ENCODE assay signal across 9 mouse cellular contexts in the genomic region with DNA sequence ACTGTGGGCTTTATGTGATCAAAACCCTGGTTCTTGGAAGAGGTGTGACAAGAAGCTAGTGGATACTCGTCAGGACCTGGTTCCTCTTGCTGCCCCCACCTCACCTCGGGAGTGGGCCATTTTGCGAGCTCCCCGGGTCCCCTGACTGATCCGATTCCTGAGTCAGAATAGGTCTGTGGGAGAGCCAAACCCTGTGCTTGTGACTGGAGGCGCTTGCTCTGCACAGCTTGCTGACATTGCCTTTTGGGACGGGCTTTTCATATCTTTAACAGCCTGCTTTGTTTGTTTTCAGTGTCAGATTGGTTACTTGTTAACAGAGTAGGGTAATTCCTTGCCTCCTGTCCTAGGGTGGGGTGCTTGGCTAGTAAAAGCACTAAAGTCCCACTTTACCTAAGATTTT. TPM values are rescaled to one million over a fixed set of nuclear protein-coding genes. Genes with fewer than 3 reads are reported as not detected.
DNase-seq lines count a peak whose midpoint lies in the region; ATAC-seq and TF ChIP-seq lines count a peak whose summit lies in the region.
"Had no signal": no experiment of that assay in that cellular context is flagged by ENCODE, and none has a peak within 500 bp of the region (broad histone marks: within the 10 kb centered on the region; RNA-seq: fewer than 3 reads in every experiment).

No protein-coding gene starts in this region.

- H3K4me1 ChIP-seq in hindbrain, embryonic 12.5 days = peaks cover 27% of the 10 kb centered on the region
- H3K4me1 ChIP-seq in hindbrain, embryonic 10.5 days (replicated peaks) = peaks cover 47% of the 10 kb centered on the region
- peaks cover 11% of the 10 kb centered on the region for H3K4me1 ChIP-seq in forebrain, postnatal 0 days (ENCODE audit: insufficient read depth)
- peaks cover 27% of the 10 kb centered on the region for H3K4me1 ChIP-seq in neural tube, embryonic 12.5 days

- H3K36me3 ChIP-seq in hindbrain, embryonic 12.5 days = no peaks in the 10 kb centered on the region
- 0 out of 2 replicates have a peak, but pooled peaks cover 3% of the 10 kb centered on the region for H3K36me3 ChIP-seq in hindbrain, embryonic 10.5 days
- H3K36me3 ChIP-seq in forebrain, postnatal 0 days (ENCODE audit: insufficient read depth) = no peaks in the 10 kb centered on the region
- no peaks in the 10 kb centered on the region for H3K36me3 ChIP-seq in neural tube, embryonic 12.5 days

- peaks cover 6% of the 10 kb centered on the region; the same call in 1 of the 2 replicates for H3K27me3 ChIP-seq in hindbrain, embryonic 12.5 days
- H3K27me3 ChIP-seq in hindbrain, embryonic 10.5 days (ENCODE audit: insufficient read depth, poor library complexity, severe bottlenecking) = peaks cover 18% of the 10 kb centered on the region
- no peaks in the 10 kb centered on the region for H3K27me3 ChIP-seq in forebrain, postnatal 0 days (ENCODE audit: insufficient read depth, low read length)
- H3K27me3 ChIP-seq in neural tube, embryonic 12.5 days (replicated peaks) = no peaks in the 10 kb centered on the region; the same call in 1 of the 2 replicates

- DNase-seq in hindbrain, embryonic 10.5 days (ENCODE audit: low spot score) = no peak
- no peak for DNase-seq in forebrain, postnatal 0 days
- DNase-seq in kidney, postnatal 14 days = peak; percentile 75
- no peak for DNase-seq in adrenal gland, postnatal 4 days (ENCODE audit: low spot score in 2 of 2)
- DNase-seq in layer of hippocampus, adult 9-10 months (ENCODE audit: low spot score) = no peak
- DNase-seq: adrenal gland, postnatal 25 days had no signal

- no peak overlapping the region for H3K9ac ChIP-seq in hindbrain, embryonic 12.5 days
- H3K9ac ChIP-seq in forebrain, postnatal 0 days = no peak overlapping the region
- H3K9ac ChIP-seq in neural tube, embryonic 12.5 days = no peak overlapping the region

- H3K4me3 ChIP-seq in hindbrain, embryonic 12.5 days = no peak overlapping the region
- H3K4me3 ChIP-seq in hindbrain, embryonic 10.5 days = no peak overlapping the region
- no peak overlapping the region for H3K4me3 ChIP-seq in forebrain, postnatal 0 days (ENCODE audit: low read depth, low read length)
- no peak overlapping the region for H3K4me3 ChIP-seq in neural tube, embryonic 12.5 days

- TF ChIP-seq CTCF in forebrain, postnatal 0 days (IDR thresholded peaks at IDR 0.05; ENCODE audit: low read depth) = no peak

- H3K27ac ChIP-seq in hindbrain, embryonic 12.5 days = no peak overlapping the region
- H3K27ac ChIP-seq in hindbrain, embryonic 10.5 days = no peak overlapping the region
- no peak overlapping the region for H3K27ac ChIP-seq in forebrain, postnatal 0 days (ENCODE audit: low read depth, low read length)
- H3K27ac ChIP-seq in neural tube, embryonic 12.5 days = no peak overlapping the region

- no peaks in the 10 kb centered on the region for H3K9me3 ChIP-seq in hindbrain, embryonic 12.5 days (replicated peaks)
- no peaks in the 10 kb centered on the region for H3K9me3 ChIP-seq in hindbrain, embryonic 10.5 days
- H3K9me3 ChIP-seq in forebrain, postnatal 0 days (ENCODE audit: low read length) = no peaks in the 10 kb centered on the region
- H3K9me3 ChIP-seq in neural tube, embryonic 12.5 days = no peaks in the 10 kb centered on the region

- peak overlapping the region; percentile 98; the same call in 1 of the 2 replicates for H3K4me2 ChIP-seq in hindbrain, embryonic 12.5 days (replicated peaks)
- H3K4me2 ChIP-seq in forebrain, postnatal 0 days (ENCODE audit: low read depth) = 0 out of 2 replicates have a peak overlapping the region, but pooled peaks have one; percentile 90
- 0 out of 2 replicates have a peak overlapping the region, but pooled peaks have one; percentile 96 for H3K4me2 ChIP-seq in neural tube, embryonic 12.5 days (replicated peaks)

- ATAC-seq in hindbrain, embryonic 12.5 days (ENCODE audit: low FRiP score) = no peak
- no peak for ATAC-seq in forebrain, postnatal 0 days
- no peak for ATAC-seq in neural tube, embryonic 12.5 days (ENCODE audit: low FRiP score, low read depth)
- no peak for ATAC-seq in erythroblast, adult 5-6 weeks (replicated peaks; ENCODE audit: low FRiP score, poor library complexity, severe bottlenecking)

- 42% methylated on average over 7 of the region's 7 CpGs for WGBS in hindbrain, embryonic 12.5 days
- WGBS in hindbrain, embryonic 10.5 days = 53% methylated on average over 7 of the region's 7 CpGs
- 50% methylated on average over 7 of the region's 7 CpGs for WGBS in forebrain, postnatal 0 days
- 29% methylated on average over 7 of the region's 7 CpGs for WGBS in neural tube, embryonic 12.5 days

RNA-seq across cellular contexts. Expression of gene Ctdspl, which starts 2.4 kb away (rescaled TPM):
- 8.1 and 11.7 TPM in 2 replicates for polyA plus RNA-seq in hindbrain, embryonic 12.5 days (2016; fragmentation: Nextera tagmentation; extraction: Ambion mirVana)
- polyA plus RNA-seq in hindbrain, embryonic 10.5 days (2016; fragmentation: Nextera tagmentation; extraction: Ambion mirVana) = 6.8 and 8.3 TPM in 2 replicates
- total RNA-seq in forebrain, postnatal 0 days (2014; rRNA removed) = 7.8 and 7.9 TPM in 2 replicates
- polyA plus RNA-seq in forebrain, postnatal 0 days (2015; fragmentation: Nextera tagmentation; extraction: Ambion mirVana) = 1.9 and 4.6 TPM in 2 replicates
- polyA plus RNA-seq in neural tube, embryonic 12.5 days (2016; fragmentation: Nextera tagmentation; extraction: Ambion mirVana) = 6.8 and 7.3 TPM in 2 replicates
- 10 to 100 TPM; 32.5 to 37.4 TPM for total RNA-seq in adrenal gland, postnatal 4 days (2021)
- total RNA-seq in erythroblast, adult 5-6 weeks (2015; ENCODE audit: low replicate concordance) = 4.0 and 5.2 TPM in 2 replicates
- 2.1 and 2.5 TPM in 2 replicates for total RNA-seq in erythroblast, adult 5-6 weeks (2017; ENCODE audit: low replicate concordance)
